Mouse (Mus musculus) myocyte (in vitro differentiated cells): ENCODE measurements at regions not wholly inside any gene's neighbourhood (a gene's known extent, or its start where the extent isn't known, plus 50 kb on each side); places are given as distances from the start of the nearest gene placed in this dataset.

ENCODE experiments used
- CEBPB ChIP-seq: IDR thresholded peaks from 2 replicates; pipeline ENCODE4 v1.6.1; 2011; ENCODE audit warnings: mild to moderate bottlenecking, moderate library complexity; ENCODE audit not compliant: poor library complexity, insufficient read depth, severe bottlenecking
- MAX ChIP-seq: IDR thresholded peaks from one replicate; pipeline ENCODE4 v1.6.1; 2011; ENCODE audit warnings: low read depth, mild to moderate bottlenecking, control low read depth
- POLR2A ChIP-seq: IDR thresholded peaks from one replicate; pipeline ENCODE4 v1.6.1; 2011; ENCODE audit warnings: low read depth, mild to moderate bottlenecking, control low read depth, moderate library complexity; ENCODE audit not compliant: insufficient read length
- USF1 ChIP-seq: IDR thresholded peaks from one replicate; pipeline ENCODE4 v1.6.1; 2011; ENCODE audit warnings: low read depth, mild to moderate bottlenecking, control low read depth, moderate library complexity

DNA sequence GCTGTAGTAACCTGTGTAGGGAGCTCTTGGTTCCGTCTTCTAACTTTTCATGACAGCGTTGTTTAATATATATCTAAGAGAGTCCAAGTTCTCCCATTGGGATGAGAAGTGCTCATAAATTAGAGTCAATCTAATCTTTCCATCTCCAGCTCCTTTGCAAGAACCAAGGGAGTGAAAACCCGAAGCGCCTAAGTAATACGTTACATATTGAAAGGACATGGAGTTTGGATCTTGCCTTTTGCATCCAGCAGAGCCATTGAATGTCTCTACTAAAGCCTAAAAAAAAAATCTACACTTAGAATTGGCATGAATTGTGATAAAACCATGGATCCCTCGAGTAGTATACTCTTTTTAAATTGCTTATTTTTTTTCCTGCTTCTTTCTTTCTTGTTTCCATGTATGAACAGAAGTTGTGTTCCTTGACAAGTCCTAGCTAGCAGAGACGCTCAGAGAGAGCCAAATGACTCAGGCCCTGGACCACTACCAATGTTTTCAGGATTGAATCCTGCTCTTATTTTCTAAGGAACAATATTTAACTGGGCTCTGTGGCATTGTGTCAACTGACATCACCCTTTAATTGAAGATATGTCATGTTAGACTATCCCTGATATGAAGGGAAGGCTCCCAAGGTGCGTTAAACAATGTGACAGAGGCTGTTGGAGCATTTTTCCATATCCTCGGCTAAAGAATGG lies 146.8 kb upstream of the Maf start:
- TF ChIP-seq POLR2A (no peak), CEBPB (no peak), USF1 (no peak), MAX (no peak)
